Mouse (Mus musculus) embryonic facial prominence, embryonic 13.5 days (tissue): ENCODE measurements around the gene Gp1bb. TPM values are rescaled to one million over a fixed set of nuclear protein-coding genes. Genes with fewer than 3 reads are reported as not detected.

ENCODE experiments used
- ATAC-seq: fragments of 200-750 bp; cut with Nextera tagmentation; 2 replicates; pipeline ENCODE4 v1.8.0; 2017; ENCODE audit warnings: low read depth; ENCODE audit not compliant: insufficient number of reproducible peaks, insufficient read depth, low FRiP score, low TSS enrichment
- H3K27ac ChIP-seq: fragments of 300-500 bp; sonication (generic); 2 replicates; pipeline ENCODE4 v1.5.1; 2015; ENCODE audit warnings: moderate library complexity, mild to moderate bottlenecking, inconsistent platforms
- H3K27me3 ChIP-seq: fragments of 300-500 bp; sonication (generic); 2 replicates; pipeline ENCODE4 v1.6.1; 2015; ENCODE audit warnings: mild to moderate bottlenecking, inconsistent platforms
- H3K36me3 ChIP-seq: fragments of 300-500 bp; sonication (generic); 2 replicates; pipeline ENCODE4 v1.6.1; 2015; ENCODE audit warnings: mild to moderate bottlenecking, inconsistent platforms
- H3K4me1 ChIP-seq: fragments of 300-500 bp; sonication (generic); 2 replicates; pipeline ENCODE4 v1.6.1; 2015; ENCODE audit warnings: inconsistent platforms
- H3K4me2 ChIP-seq: fragments of 300-500 bp; sonication (generic); 2 replicates; pipeline ENCODE4 v1.6.1; 2015; ENCODE audit warnings: moderate library complexity, mild to moderate bottlenecking, inconsistent platforms
- H3K4me3 ChIP-seq: fragments of 300-500 bp; sonication (generic); 2 replicates; pipeline ENCODE4 v1.5.1; 2015; ENCODE audit warnings: mild to moderate bottlenecking, inconsistent platforms
- H3K9ac ChIP-seq: fragments of 300-500 bp; sonication (generic); 2 replicates; pipeline ENCODE4 v1.6.1; 2015; ENCODE audit warnings: mild to moderate bottlenecking, inconsistent platforms
- H3K9me3 ChIP-seq: fragments of 300-500 bp; sonication (generic); 2 replicates; pipeline ENCODE4 v1.6.1; 2016; ENCODE audit warnings: inconsistent platforms
- WGBS: fragments of 180-500 bp; shearing (Covaris S2); methylation state at CpG from one replicate; pipeline ENCODE4 v1.1.7; 2015; ENCODE audit warnings: mixed read lengths; 5-methylcytosine and 5-hydroxymethylcytosine counted together
- polyA plus RNA-seq: library from polyadenylated mRNA; unstranded; fragments of >200 nt; fragmentation: Nextera tagmentation; extraction: Ambion mirVana; gene quantifications from 2 replicates; pipeline ENCODE4 v1.2.1, GENCODE M21; 2015

Gp1bb gene
- polyA plus RNA-seq, 1 experiment from 2014 or later: 3.2 TPM

- H3K27ac ChIP-seq: no peak overlapping the region
- no peak for ATAC-seq
- H3K9me3 ChIP-seq: no peaks in the 10 kb centered on the region
- no peak overlapping the region for H3K9ac ChIP-seq
- H3K36me3 ChIP-seq: no peaks in the 10 kb centered on the region
- H3K4me3 ChIP-seq: no peak overlapping the region
- H3K4me1 ChIP-seq: peaks cover 8% of the 10 kb centered on the region
- H3K4me2 ChIP-seq: no peak overlapping the region
- 32% methylated on average over 5 of the region's 5 CpGs for WGBS
- peaks cover 34% of the 10 kb centered on the region for H3K27me3 ChIP-seq
These were observed 25.9 kb downstream of the Gp1bb start for GRCm38 (mm10) chr16:18596255-18596654.

GRCm38 (mm10) chr16:18593930-18594329 lies 28.3 kb downstream of the Gp1bb start:
- Histone ChIP-seq H3K9me3 (no peaks in the 10 kb centered on the region), H3K4me3 (no peak overlapping the region), H3K9ac (no peak overlapping the region), H3K36me3 (no peaks in the 10 kb centered on the region), H3K4me2 (no peak overlapping the region), H3K27me3 (peaks cover 58% of the 10 kb centered on the region), H3K4me1 (peaks cover 26% of the 10 kb centered on the region), H3K27ac (no peak overlapping the region)
- ATAC-seq: no peak
- WGBS: 73% methylated on average over 2 of the region's 2 CpGs

- Histone ChIP-seq H3K4me3 (peak overlapping the region; percentile 30), H3K27ac (no peak overlapping the region), H3K4me1 (peaks cover 43% of the 10 kb centered on the region), H3K36me3 (no peaks in the 10 kb centered on the region), H3K4me2 (peak overlapping the region; percentile 60), H3K27me3 (peaks cover 84% of the 10 kb centered on the region), H3K9me3 (no peaks in the 10 kb centered on the region), H3K9ac (peak overlapping the region; percentile 57)
- no peak for ATAC-seq
- WGBS: 2% methylated on average over 59 of the region's 59 CpGs
These were observed 30.9 kb downstream of the Gp1bb start for GRCm38 (mm10) chr16:18591047-18592018.

- Histone ChIP-seq H3K9ac (peak within 1 kb of the TSS; percentile 57), H3K4me3 (peak within 1 kb of the TSS; percentile 35), H3K27ac (no peak within 1 kb of the TSS), H3K4me2 (peak within 1 kb of the TSS; percentile 60), H3K27me3 (peaks cover 91% of the 10 kb centered on the region), H3K36me3 (no peaks in the 10 kb centered on the region), H3K4me1 (peaks cover 49% of the 10 kb centered on the region), H3K9me3 (no peaks in the 10 kb centered on the region)
- WGBS: 3% methylated on average over 48 of the region's 48 CpGs
- ATAC-seq: no peak
These were observed 32.1 kb downstream of the Gp1bb start, which contains the start of gene Tbx1 for GRCm38 (mm10) chr16:18589804-18590790. Gene Tbx1 (minus strand): TSS chr16:18590671.

- H3K36me3 ChIP-seq: no peaks in the 10 kb centered on the region
- no peaks in the 10 kb centered on the region for H3K9me3 ChIP-seq
- peaks cover 49% of the 10 kb centered on the region for H3K4me1 ChIP-seq
- peak overlapping the region; percentile 52; the same call in 1 of the 2 replicates for H3K4me3 ChIP-seq
- H3K27me3 ChIP-seq: peaks cover 97% of the 10 kb centered on the region
- ATAC-seq: no peak
- peak overlapping the region; percentile 82; the same call in 1 of the 2 replicates for H3K4me2 ChIP-seq
- H3K27ac ChIP-seq: no peak overlapping the region
- H3K9ac ChIP-seq: no peak overlapping the region
- 26% methylated on average over 9 of the region's 9 CpGs for WGBS
These were observed 33.1 kb downstream of the Gp1bb start for GRCm38 (mm10) chr16:18589080-18589621.

DNA sequence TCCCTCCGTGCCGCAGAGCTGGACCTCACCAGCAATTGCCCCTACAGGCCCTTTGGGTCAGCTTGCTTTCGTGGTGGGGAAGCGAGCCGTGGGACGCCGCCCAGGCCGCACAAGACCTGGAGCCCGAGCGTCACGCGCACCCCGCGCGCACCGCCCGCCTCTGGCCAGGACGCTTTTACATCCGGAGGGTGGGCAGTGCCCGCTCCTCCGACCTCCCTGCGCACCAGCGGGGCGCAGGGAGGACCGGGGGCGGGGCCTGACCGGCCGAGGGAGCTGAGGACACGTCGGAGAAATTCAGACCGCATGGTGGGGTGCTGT lies 33.5 kb downstream of the Gp1bb start:
- Histone ChIP-seq H3K4me2 (peak overlapping the region; percentile 82), H3K9ac (no peak overlapping the region), H3K4me1 (peaks cover 49% of the 10 kb centered on the region), H3K9me3 (no peaks in the 10 kb centered on the region), H3K27me3 (peaks cover 97% of the 10 kb centered on the region), H3K36me3 (no peaks in the 10 kb centered on the region), H3K4me3 (peak overlapping the region; percentile 52), H3K27ac (no peak overlapping the region)
- no peak for ATAC-seq
- 4% methylated on average over 31 of the region's 31 CpGs for WGBS

GRCm38 (mm10) chr16:18587847-18588737 lies 34.1 kb downstream of the Gp1bb start:
- 1% methylated on average over 57 of the region's 57 CpGs for WGBS
- Histone ChIP-seq H3K4me2 (peak overlapping the region; percentile 82), H3K27ac (no peak overlapping the region), H3K9me3 (no peaks in the 10 kb centered on the region), H3K4me1 (peaks cover 49% of the 10 kb centered on the region), H3K27me3 (peaks cover 97% of the 10 kb centered on the region), H3K4me3 (peak overlapping the region; percentile 52), H3K36me3 (no peaks in the 10 kb centered on the region), H3K9ac (peak overlapping the region; percentile 55)
- no peak for ATAC-seq

GRCm38 (mm10) chr16:18586906-18587546 lies 35.2 kb downstream of the Gp1bb start:
- Histone ChIP-seq H3K4me3 (peak overlapping the region; percentile 52), H3K4me1 (peaks cover 57% of the 10 kb centered on the region), H3K4me2 (peak overlapping the region; percentile 82), H3K27me3 (peaks cover 100% of the 10 kb centered on the region), H3K9ac (peak overlapping the region; percentile 75), H3K9me3 (no peaks in the 10 kb centered on the region), H3K36me3 (no peaks in the 10 kb centered on the region), H3K27ac (peak overlapping the region; percentile 55; the same call in 1 of the 2 replicates)
- 2% methylated on average over 29 of the region's 62 CpGs for WGBS
- no peak for ATAC-seq

- Histone ChIP-seq H3K27me3 (peaks cover 100% of the 10 kb centered on the region), H3K9me3 (no peaks in the 10 kb centered on the region), H3K36me3 (no peaks in the 10 kb centered on the region), H3K4me3 (peak overlapping the region; percentile 52), H3K9ac (peak overlapping the region; percentile 75), H3K4me1 (peaks cover 57% of the 10 kb centered on the region), H3K27ac (peak overlapping the region; percentile 55; the same call in 1 of the 2 replicates), H3K4me2 (peak overlapping the region; percentile 82)
- 2% methylated on average over 82 of the region's 83 CpGs for WGBS
- no peak for ATAC-seq
These were observed 35.9 kb downstream of the Gp1bb start for GRCm38 (mm10) chr16:18586076-18586905.
